Mouse (Mus musculus) adipose tissue, adult 10 weeks (tissue): ENCODE measurements around the gene Cnga1. TPM values are rescaled to one million over a fixed set of nuclear protein-coding genes. Genes with fewer than 3 reads are reported as not detected.

Source experiments
- polyA plus RNA-seq: library from polyadenylated mRNA; stranded (reverse); fragments of 350-450 nt; fragmentation: Illumina TruSeq; extraction: RNeasy Lipid Tissue Mini Kit (QIAGEN cat#74804); gene quantifications from one replicate; pipeline ENCODE4 v1.2.3, GENCODE M21; 2014; ENCODE audit warnings: low read depth, low replicate concordance

Gene Cnga1
- not detected for polyA plus RNA-seq

GRCm38 (mm10) chr5:72644175-72644574 lies at the start of gene Cnga1:
Gene Cnga1, minus strand, starts transcription at chr5:72644275.

DNA sequence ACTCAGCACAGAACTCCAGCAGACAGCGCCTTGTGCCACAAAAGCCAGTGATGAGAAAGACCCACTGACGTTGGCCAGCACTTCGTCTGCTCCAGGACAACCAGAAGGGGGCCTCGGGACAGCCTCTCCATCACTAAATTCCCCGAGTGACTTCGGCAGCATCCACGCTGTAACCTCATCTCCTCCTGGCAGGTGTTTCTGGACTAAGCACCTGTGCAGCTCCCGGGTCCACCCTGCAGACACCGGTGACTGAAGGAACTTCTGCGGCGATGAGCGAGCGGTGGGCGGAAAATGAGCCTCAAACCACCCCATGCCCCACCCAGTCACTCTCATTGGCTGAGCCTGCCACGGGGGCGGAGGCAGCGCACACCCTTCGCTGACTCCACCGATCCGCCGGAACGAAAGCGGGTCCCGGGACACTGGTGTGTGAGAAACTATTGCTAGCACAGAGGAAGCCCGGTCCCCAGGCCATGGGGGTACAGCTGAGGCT lies 3.4 kb upstream of the Cnga1 start, which contains the start of gene Nipal1:
Gene Nipal1, plus strand, starts transcription at position 378 of the 490 bp plus-strand sequence.

GRCm38 (mm10) chr5:72587192-72587681 lies 56.8 kb downstream of the Cnga1 start, which contains the start of gene Gm5868:
Gene Gm5868, minus strand, starts transcription at chr5:72587551.

GRCm38 (mm10) chr5:72580970-72581332 lies 63.1 kb downstream of the Cnga1 start, which contains the start of gene Zar1:
Gene Zar1, minus strand, starts transcription at chr5:72581254.

GRCm38 (mm10) chr5:72559544-72560049 lies 84.5 kb downstream of the Cnga1 start, which contains the start of gene Nfxl1:
Gene Nfxl1, minus strand, starts transcription at chr5:72559684.

Other genes starting within 250 kb of the Cnga1 start
- 1.1 TPM for gene Corin, start 139.8 kb downstream of the Cnga1 start, polyA plus RNA-seq
- 18.1 TPM for gene Nfxl1, start 84.6 kb downstream of the Cnga1 start, polyA plus RNA-seq
- not detected for gene Zar1, start 63.0 kb downstream of the Cnga1 start, polyA plus RNA-seq
- gene Gm5868, start 56.7 kb downstream of the Cnga1 start, polyA plus RNA-seq, result not detected
- 1.4 TPM for gene Nipal1, start 3.5 kb upstream of the Cnga1 start, polyA plus RNA-seq
- gene Txk, start 108.5 kb upstream of the Cnga1 start, polyA plus RNA-seq, result 0.52 TPM
- gene Tec, start 224.2 kb upstream of the Cnga1 start, polyA plus RNA-seq, result 8.1 TPM